Mouse (Mus musculus) cerebellum, postnatal 36 days (tissue): ENCODE measurements around the gene Uchl5.
A peak's percentile ranks its signal among the peaks of the same experiment; 100 is the strongest.

Experiments used
- DNase-seq, 2 experiments: peaks; one replicate each; pipeline ENCODE4 v3.0.0; 2021 to 2022; ENCODE audit warnings: mixed read lengths in 2 of 2

Uchl5 gene

GRCm38 (mm10) chr1:143803537-143803936 is 26.5 kb downstream of the Uchl5 start:
- no peak for DNase-seq

- DNase-seq, result no peak
Measured at GRCm38 (mm10) chr1:143809062-143809461, 32.0 kb downstream of the Uchl5 start.

- DNase-seq, result peak; percentile 66 to 72
Measured at GRCm38 (mm10) chr1:143813676-143814360, 36.7 kb downstream of the Uchl5 start.

- DNase-seq, result no peak
Measured at GRCm38 (mm10) chr1:143820096-143820877, 43.2 kb downstream of the Uchl5 start.

GRCm38 (mm10) chr1:143822677-143823076 is 45.6 kb downstream of the Uchl5 start:
- DNase-seq, result no peak

- DNase-seq, result no peak
Measured at GRCm38 (mm10) chr1:143830713-143831112, 53.6 kb downstream of the Uchl5 start.

GRCm38 (mm10) chr1:143836363-143837182 is 59.5 kb downstream of the Uchl5 start:
- no peak for DNase-seq

GRCm38 (mm10) chr1:143837681-143838080 is 60.6 kb downstream of the Uchl5 start:
- DNase-seq, result no peak

- DNase-seq, result no peak
Measured at GRCm38 (mm10) chr1:143838896-143839410, 61.9 kb downstream of the Uchl5 start.

GRCm38 (mm10) chr1:143852329-143852728 is 75.3 kb downstream of the Uchl5 start:
- no peak for DNase-seq

- DNase-seq, result no peak
Measured at GRCm38 (mm10) chr1:143852779-143853358, 75.8 kb downstream of the Uchl5 start.

- no peak for DNase-seq
Measured at GRCm38 (mm10) chr1:143853691-143854115, 76.6 kb downstream of the Uchl5 start.

GRCm38 (mm10) chr1:143855706-143856105 is 78.6 kb downstream of the Uchl5 start:
- DNase-seq, result no peak
